Mouse (Mus musculus) MEL (cell line): ENCODE results near the gene Parp8.

ENCODE experiments used
- CHD2 ChIP-seq: IDR thresholded peaks from 2 replicates; pipeline ENCODE4 v1.6.1; 2011; ENCODE audit warnings: low read length, improper control_type of control experiment
- CTCF ChIP-seq, 3 experiments: IDR thresholded peaks in 2 of 3; conservative IDR thresholded peaks in 1 of 3; 2 replicates each; pipeline ENCODE4 v1.5.1; 2011 to 2012; ENCODE audit warnings: low read length in 3 of 3, low read depth in 2 of 3, mild to moderate bottlenecking in 2 of 3, improper control_type of control experiment in 1 of 3, inconsistent platforms in 1 of 3, mixed read lengths in 1 of 3, moderate library complexity in 1 of 3; ENCODE audit not compliant: control insufficient read depth in 1 of 3, insufficient read depth in 1 of 3, poor library complexity in 1 of 3, severe bottlenecking in 1 of 3
- E2F4 ChIP-seq: IDR thresholded peaks from 2 replicates; pipeline ENCODE4 v1.6.1; 2011; ENCODE audit warnings: low read depth, low read length, improper control_type of control experiment, borderline replicate concordance
- EP300 ChIP-seq, 2 experiments: IDR thresholded peaks; 2 replicates each; pipeline ENCODE4 v1.6.1; 2011; ENCODE audit warnings: improper control_type of control experiment in 2 of 2, low read length in 2 of 2, low read depth in 1 of 2, mild to moderate bottlenecking in 1 of 2
- MAFK ChIP-seq: IDR thresholded peaks from 2 replicates; pipeline ENCODE4 v1.6.1; 2011; ENCODE audit warnings: low read depth, mild to moderate bottlenecking, low read length, improper control_type of control experiment, borderline replicate concordance
- MXI1 ChIP-seq: IDR thresholded peaks from 2 replicates; pipeline ENCODE4 v1.6.1; 2011; ENCODE audit warnings: mild to moderate bottlenecking, low read depth, low read length, improper control_type of control experiment
- POLR2A ChIP-seq, 2 experiments: IDR thresholded peaks; 2 replicates each; pipeline ENCODE4 v1.6.1; 2011 to 2012; ENCODE audit warnings: low read length in 2 of 2, mild to moderate bottlenecking in 2 of 2, control low read depth in 1 of 2, improper control_type of control experiment in 1 of 2, low read depth in 1 of 2, moderate library complexity in 1 of 2; ENCODE audit not compliant: control insufficient read depth in 1 of 2, insufficient read depth in 1 of 2, poor library complexity in 1 of 2
- SMC3 ChIP-seq: IDR thresholded peaks from 2 replicates; pipeline ENCODE4 v1.6.1; 2011; ENCODE audit warnings: low read depth, low read length, improper control_type of control experiment
- USF1 ChIP-seq: IDR thresholded peaks from 2 replicates; pipeline ENCODE4 v1.6.1; 2014; ENCODE audit warnings: low read depth, mild to moderate bottlenecking, inconsistent platforms, low read length, improper control_type of control experiment, moderate library complexity
- ZMIZ1 ChIP-seq: IDR thresholded peaks from 2 replicates; pipeline ENCODE4 v1.6.1; 2012; ENCODE audit warnings: low read depth, mild to moderate bottlenecking, inconsistent platforms, low read length, improper control_type of control experiment, moderate library complexity

DNA sequence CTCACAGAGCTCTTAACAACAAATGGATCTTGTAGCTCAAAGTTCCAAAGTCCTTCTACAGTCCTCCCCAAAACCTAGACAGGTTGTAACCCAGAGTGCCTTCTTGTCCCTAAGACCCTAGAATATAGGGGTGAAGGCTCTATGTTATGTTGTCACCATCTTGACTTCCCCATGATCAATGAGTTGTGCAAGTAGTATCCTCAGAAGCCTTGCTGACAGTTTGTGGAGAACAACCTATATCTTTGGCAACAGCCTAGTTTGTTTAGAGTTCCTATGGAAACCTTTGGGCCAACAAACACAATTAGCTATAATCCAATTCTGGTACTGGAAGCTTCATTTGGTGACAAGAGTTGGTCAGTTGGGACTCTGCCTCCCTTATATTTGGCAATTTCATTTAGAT lies 18.2 kb upstream of the Parp8 start:
- TF ChIP-seq CTCF (IDR thresholded peaks at IDR 0.05 in 2 of 3, conservative IDR thresholded peaks at IDR 0.05 in 1 of 3; ENCODE audit: control insufficient read depth in 1 of 3, insufficient read depth in 1 of 3, low read depth in 2 of 3, low read length in 3 of 3, poor library complexity in 1 of 3, severe bottlenecking in 1 of 3) (no peak), CHD2 (no peak), MXI1 (no peak), POLR2A (IDR thresholded peaks at IDR 0.05; ENCODE audit: control insufficient read depth in 1 of 2, insufficient read depth in 1 of 2, low read depth in 1 of 2, low read length in 2 of 2, poor library complexity in 1 of 2) (no peak), ZMIZ1 (no peak), SMC3 (no peak), EP300 (IDR thresholded peaks at IDR 0.05; ENCODE audit: low read depth in 1 of 2, low read length in 2 of 2) (no peak), USF1 (no peak), MAFK (no peak), E2F4 (no peak)
